Mouse (Mus musculus) layer of hippocampus, postnatal 10 days (tissue): ENCODE data around the gene Btc. TPM values are rescaled to one million over a fixed set of nuclear protein-coding genes. Genes with fewer than 3 reads are reported as not detected.

Experiments used
- DNase-seq, 2 experiments: peaks; one replicate each; pipeline ENCODE4 v3.0.0; 2021; ENCODE audit warnings: low spot score in 2 of 2
- total RNA-seq, 2 experiments: library from RNA; stranded (reverse); gene quantifications; 2 replicates each; pipeline ENCODE4 v1.2.3; 2021

Btc gene
- total RNA-seq, 2 experiments from 2014 or later = 0.45 to 0.71 TPM

DNA sequence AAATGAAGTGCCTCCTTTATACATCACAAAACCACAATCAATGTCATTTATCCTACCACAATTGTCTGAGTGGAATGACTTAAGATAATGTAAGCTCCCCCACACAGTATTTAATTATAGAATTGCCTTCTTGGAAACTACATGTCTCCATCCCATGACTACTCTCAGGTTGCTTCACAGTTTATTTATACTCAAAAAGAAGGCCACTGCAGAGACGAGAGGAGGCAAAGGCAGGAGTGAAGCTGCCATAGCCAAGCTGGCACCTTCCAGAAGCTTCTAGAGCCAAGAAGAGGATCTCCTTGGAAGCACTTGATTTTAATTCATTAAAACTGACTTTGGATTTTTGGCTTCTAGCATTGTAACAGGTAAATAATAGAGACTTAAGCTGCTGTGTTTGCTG lies 81.0 kb downstream of the Btc start:
- DNase-seq = no peak

- no peak for DNase-seq
These were observed 82.4 kb downstream of the Btc start for GRCm38 (mm10) chr5:91320348-91320747.

GRCm38 (mm10) chr5:91313971-91314370 lies 88.8 kb downstream of the Btc start:
- no peak for DNase-seq

GRCm38 (mm10) chr5:91311767-91312166 lies 91.0 kb downstream of the Btc start:
- no peak for DNase-seq

GRCm38 (mm10) chr5:91308576-91308975 lies 94.2 kb downstream of the Btc start:
- no peak for DNase-seq

DNA sequence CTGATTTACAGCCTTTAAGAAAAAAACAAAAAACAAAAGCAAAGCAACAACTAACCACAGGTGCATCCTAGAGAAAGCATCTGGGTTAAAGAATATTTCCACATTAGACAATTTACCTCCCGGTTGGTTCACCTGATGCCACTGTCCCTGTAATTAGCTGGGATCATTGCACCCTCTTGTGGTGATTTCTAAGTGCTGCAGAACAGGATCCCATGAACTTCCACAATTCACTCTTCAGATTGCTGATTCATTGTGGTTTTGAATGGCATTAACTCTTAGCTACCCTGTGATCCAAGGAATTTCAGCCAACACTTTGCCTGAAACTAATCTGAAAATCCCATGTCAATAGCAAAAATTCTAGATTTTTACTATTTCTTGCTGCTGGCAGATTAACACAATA lies 94.9 kb downstream of the Btc start:
- peak; percentile 49 to 64 for DNase-seq

Other genes with a start within 250 kb of the Btc start
- gene Parm1, start 114.6 kb upstream of the Btc start, total RNA-seq = 10 to 100 TPM; 29.4 to 30.4 TPM